Mouse (Mus musculus) hindbrain, postnatal 0 days (tissue): ENCODE data around the gene Myh8. TPM values are rescaled to one million over a fixed set of nuclear protein-coding genes. Genes with fewer than 3 reads are reported as not detected.

Experiments
- ATAC-seq: fragments of 200-750 bp; cut with Nextera tagmentation; 2 replicates; pipeline ENCODE4 v1.8.0; 2017; ENCODE audit warnings: mild to moderate bottlenecking, moderate TSS enrichment, moderate library complexity
- DNase-seq: peaks from one replicate; pipeline ENCODE4 v3.0.0-alpha.2; 2015; ENCODE audit warnings: low spot score
- H3K27ac ChIP-seq: fragments of 300-500 bp; sonication (generic); 2 replicates; pipeline ENCODE4 v1.5.1; 2014; ENCODE audit warnings: mild to moderate bottlenecking
- H3K27me3 ChIP-seq: fragments of 300-500 bp; sonication (generic); 2 replicates; pipeline ENCODE4 v1.6.1; 2014; ENCODE audit warnings: low read length, mixed read lengths; ENCODE audit not compliant: insufficient read depth
- H3K36me3 ChIP-seq: fragments of 300-500 bp; sonication (generic); 2 replicates; pipeline ENCODE4 v1.6.1; 2014; ENCODE audit warnings: low read length, mixed read lengths; ENCODE audit not compliant: insufficient read depth
- H3K4me1 ChIP-seq: fragments of 300-500 bp; sonication (generic); 2 replicates; pipeline ENCODE4 v1.6.1; 2014; ENCODE audit warnings: antibody characterized with exemption, low read length, mixed read lengths; ENCODE audit not compliant: insufficient read depth
- H3K4me2 ChIP-seq: fragments of 300-500 bp; sonication (generic); 2 replicates; pipeline ENCODE4 v1.6.1; 2014; ENCODE audit warnings: low read depth, mild to moderate bottlenecking, low read length, moderate library complexity, mixed read lengths
- H3K4me3 ChIP-seq: fragments of 300-500 bp; sonication (generic); 2 replicates; pipeline ENCODE4 v1.5.1; 2014; ENCODE audit warnings: low read length
- H3K9ac ChIP-seq: fragments of 300-500 bp; sonication (generic); replicated peaks from 2 replicates; pipeline ENCODE4 v1.6.1; 2014; ENCODE audit warnings: mild to moderate bottlenecking, low read length, moderate library complexity, mixed read lengths
- H3K9me3 ChIP-seq: fragments of 300-500 bp; sonication (generic); 2 replicates; pipeline ENCODE4 v1.6.1; 2016; ENCODE audit warnings: low read length, mixed read lengths
- CTCF ChIP-seq: IDR thresholded peaks from 2 replicates; pipeline ENCODE4 v1.5.1; 2016; ENCODE audit warnings: antibody characterized with exemption, control low read depth, low read depth
- WGBS: fragments of 180-500 bp; shearing (Covaris S2); extraction: QIAGEN DNeasy Blood & Tissue Kit; methylation state at CpG from one replicate; pipeline ENCODE4 v1.1.7; 2014; 5-methylcytosine and 5-hydroxymethylcytosine counted together
- polyA plus RNA-seq: library from polyadenylated mRNA; unstranded; fragments of >200 nt; fragmentation: Nextera tagmentation; extraction: Ambion mirVana; gene quantifications from 2 replicates; pipeline ENCODE4 v1.2.1, GENCODE M21; 2015
- total RNA-seq: library from RNA; depleted of rRNA; stranded (reverse); fragments of >200 nt; gene quantifications from 2 replicates; pipeline ENCODE4 v1.2.3, GENCODE M21; 2014; rRNA removed

Gene Myh8
- total and polyA plus RNA-seq, 2 experiments from 2014 or later = 1.2 to 3.3 TPM

- no peak overlapping the region for H3K4me2 ChIP-seq
- H3K4me1 ChIP-seq = no peaks in the 10 kb centered on the region
- no peak overlapping the region for H3K27ac ChIP-seq
- WGBS = 36% methylated on average over 2 of the region's 2 CpGs
- H3K9ac ChIP-seq = no peak overlapping the region
- no peaks in the 10 kb centered on the region for H3K36me3 ChIP-seq
- DNase-seq = peak; percentile 16
- no peak overlapping the region for H3K4me3 ChIP-seq
- H3K9me3 ChIP-seq = no peaks in the 10 kb centered on the region
- ATAC-seq = no peak
- no peak for TF ChIP-seq CTCF
- H3K27me3 ChIP-seq = no peaks in the 10 kb centered on the region
Measured at GRCm38 (mm10) chr11:67326536-67326935, 49.6 kb downstream of the Myh8 start.

GRCm38 (mm10) chr11:67344556-67344955, 67.6 kb downstream of the Myh8 start:
- no peak for TF ChIP-seq CTCF
- peaks cover 5% of the 10 kb centered on the region; the same call in 1 of the 2 replicates for H3K4me1 ChIP-seq
- H3K27ac ChIP-seq = no peak overlapping the region
- no peak for DNase-seq
- no peak for ATAC-seq
- 70% methylated on average over 3 of the region's 3 CpGs for WGBS
- H3K9me3 ChIP-seq = no peaks in the 10 kb centered on the region
- H3K27me3 ChIP-seq = no peaks in the 10 kb centered on the region
- no peak overlapping the region for H3K4me3 ChIP-seq
- H3K36me3 ChIP-seq = no peaks in the 10 kb centered on the region
- H3K9ac ChIP-seq = no peak overlapping the region
- no peak overlapping the region for H3K4me2 ChIP-seq

- Histone ChIP-seq H3K27ac (no peak overlapping the region; the same call in 1 of the 2 replicates), H3K9ac (no peak overlapping the region), H3K27me3 (no peaks in the 10 kb centered on the region), H3K4me2 (no peak overlapping the region), H3K9me3 (no peaks in the 10 kb centered on the region), H3K4me1 (peaks cover 11% of the 10 kb centered on the region; the same call in 1 of the 2 replicates), H3K4me3 (no peak overlapping the region), H3K36me3 (no peaks in the 10 kb centered on the region)
- WGBS = 44% methylated on average over 2 of the region's 2 CpGs
- no peak for TF ChIP-seq CTCF
- DNase-seq (peak; percentile 56), ATAC-seq (no peak)
Measured at GRCm38 (mm10) chr11:67345186-67345855, 68.4 kb downstream of the Myh8 start.

- DNase-seq = no peak
- H3K4me2 ChIP-seq = no peak overlapping the region
- H3K9ac ChIP-seq = no peak overlapping the region
- TF ChIP-seq CTCF = no peak
- no peaks in the 10 kb centered on the region for H3K36me3 ChIP-seq
- H3K4me1 ChIP-seq = peaks cover 11% of the 10 kb centered on the region; the same call in 1 of the 2 replicates
- H3K4me3 ChIP-seq = no peak overlapping the region
- ATAC-seq = no peak
- H3K27me3 ChIP-seq = no peaks in the 10 kb centered on the region
- no peaks in the 10 kb centered on the region for H3K9me3 ChIP-seq
- H3K27ac ChIP-seq = no peak overlapping the region
Measured at GRCm38 (mm10) chr11:67345856-67346236, 68.9 kb downstream of the Myh8 start.

- no peaks in the 10 kb centered on the region for H3K9me3 ChIP-seq
- H3K4me1 ChIP-seq = 0 out of 2 replicates have a peak, but pooled peaks cover 9% of the 10 kb centered on the region
- no peaks in the 10 kb centered on the region for H3K27me3 ChIP-seq
- ATAC-seq (peak; percentile 79; the same call in 1 of the 2 replicates), DNase-seq (peak; percentile 87)
- no peak overlapping the region for H3K27ac ChIP-seq
- H3K4me3 ChIP-seq = no peak overlapping the region
- no peaks in the 10 kb centered on the region for H3K36me3 ChIP-seq
- no peak overlapping the region for H3K9ac ChIP-seq
- peak; percentile 94 for TF ChIP-seq CTCF
- no peak overlapping the region for H3K4me2 ChIP-seq
- 54% methylated on average over 14 of the region's 14 CpGs for WGBS
Measured at GRCm38 (mm10) chr11:67350153-67350768, 73.3 kb downstream of the Myh8 start.

GRCm38 (mm10) chr11:67353011-67353410, 76.1 kb downstream of the Myh8 start:
- H3K27me3 ChIP-seq = no peaks in the 10 kb centered on the region
- no peak overlapping the region for H3K4me3 ChIP-seq
- H3K36me3 ChIP-seq = no peaks in the 10 kb centered on the region
- no peak overlapping the region for H3K4me2 ChIP-seq
- 49% methylated on average over 4 of the region's 4 CpGs for WGBS
- TF ChIP-seq CTCF = peak; percentile 55
- no peak overlapping the region for H3K9ac ChIP-seq
- DNase-seq (peak; percentile 10), ATAC-seq (no peak)
- no peaks in the 10 kb centered on the region for H3K9me3 ChIP-seq
- 0 out of 2 replicates have a peak, but pooled peaks cover 6% of the 10 kb centered on the region for H3K4me1 ChIP-seq
- H3K27ac ChIP-seq = no peak overlapping the region

GRCm38 (mm10) chr11:67358031-67358430, 81.1 kb downstream of the Myh8 start:
- Histone ChIP-seq H3K36me3 (no peaks in the 10 kb centered on the region), H3K4me2 (no peak overlapping the region), H3K27me3 (no peaks in the 10 kb centered on the region), H3K9me3 (no peaks in the 10 kb centered on the region), H3K9ac (no peak overlapping the region), H3K27ac (no peak overlapping the region), H3K4me1 (no peaks in the 10 kb centered on the region), H3K4me3 (no peak overlapping the region)
- ATAC-seq (no peak), DNase-seq (peak; percentile 41)
- TF ChIP-seq CTCF = no peak
- WGBS = 52% methylated on average over 10 of the region's 10 CpGs

Other genes with a start within 250 kb of the Myh8 start
- 15.6 and 18.9 TPM in 2 replicates for gene Adprm, start 224.5 kb upstream of the Myh8 start, total RNA-seq
- 25.3 and 29.5 TPM in 2 replicates for gene Adprm, start 224.5 kb upstream of the Myh8 start, polyA plus RNA-seq
- gene Sco1, start 224.5 kb upstream of the Myh8 start, total RNA-seq = 11.0 and 13.8 TPM in 2 replicates
- gene Sco1, start 224.5 kb upstream of the Myh8 start, polyA plus RNA-seq = 13.6 and 14.9 TPM in 2 replicates
- 1.1 and 3.0 TPM in 2 replicates for gene Myh3, start 198.8 kb upstream of the Myh8 start, total RNA-seq
- 0.25 and 0.35 TPM in 2 replicates for gene Myh3, start 198.8 kb upstream of the Myh8 start, polyA plus RNA-seq
- gene Myh2, start 106.1 kb upstream of the Myh8 start, total RNA-seq = 0.10 and 0.11 TPM in 2 replicates
- 0.16 and 0.24 TPM in 2 replicates for gene Myh2, start 106.1 kb upstream of the Myh8 start, polyA plus RNA-seq
- 0.32 and 0.52 TPM in 2 replicates for gene Myh1, start 77.1 kb upstream of the Myh8 start, total RNA-seq
- 0.16 and 0.23 TPM in 2 replicates for gene Myh1, start 77.1 kb upstream of the Myh8 start, polyA plus RNA-seq
- gene Myh4, start 39.1 kb upstream of the Myh8 start, total RNA-seq = not detected in 2 replicates
- gene Myh4, start 39.1 kb upstream of the Myh8 start, polyA plus RNA-seq = 0.03 and 0.08 TPM in 2 replicates
- gene Myh13, start 44.5 kb downstream of the Myh8 start, total RNA-seq = under 0.01 and 0.07 TPM in 2 replicates
- gene Myh13, start 44.5 kb downstream of the Myh8 start, polyA plus RNA-seq = 0.39 and 0.53 TPM in 2 replicates
- gene Gas7, start 178.3 kb downstream of the Myh8 start, total RNA-seq = 73.1 and 76.0 TPM in 2 replicates
- 43.8 and 46.8 TPM in 2 replicates for gene Gas7, start 178.3 kb downstream of the Myh8 start, polyA plus RNA-seq